Mouse (Mus musculus): ENCODE data around the gene Fbxo40. TPM values are rescaled to one million over a fixed set of nuclear protein-coding genes. Genes with fewer than 3 reads are reported as not detected.

The Fbxo40 gene
- total and polyA plus RNA-seq, 3 experiments = 0.08 to 0.15 TPM; not detected in 1

GRCm38 (mm10) chr16:36932546-36932945, 57.7 kb downstream of the Fbxo40 start:
- H3K36me3 ChIP-seq (ENCODE audit: control insufficient read depth in 1 of 2, insufficient read depth in 2 of 2, low read length in 2 of 2) = peaks cover 0 to 7% of the 10 kb centered on the region in 2 experiments; a peak in 3 of 4 replicates
- H3K9ac ChIP-seq (ENCODE audit: control insufficient read depth, low read depth, low read length, poor library complexity, severe bottlenecking) = no peak overlapping the region
- H3K4me3 ChIP-seq (ENCODE audit: control insufficient read depth in 1 of 2, insufficient read depth in 1 of 2, low read depth in 2 of 2, low read length in 2 of 2) = no peak overlapping the region
- peaks cover 0 to 11% of the 10 kb centered on the region in 2 experiments; a peak in 2 of 4 replicates for H3K4me1 ChIP-seq (ENCODE audit: control insufficient read depth in 1 of 2, insufficient read depth in 2 of 2, low read length in 2 of 2)
- no peak overlapping the region for H3K27ac ChIP-seq (ENCODE audit: control insufficient read depth, low read depth, low read length)
- TF ChIP-seq ETS1 (IDR thresholded peaks at IDR 0.05; ENCODE audit: low read depth, low read length) (no peak), JUND (IDR thresholded peaks at IDR 0.05; ENCODE audit: low read depth, low read length) (no peak), CHD2 (IDR thresholded peaks at IDR 0.05; ENCODE audit: low read length) (no peak), TCF12 (IDR thresholded peaks at IDR 0.05; ENCODE audit: low read depth, low read length) (no peak), RAD21 (IDR thresholded peaks at IDR 0.05; ENCODE audit: low read depth, low read length) (no peak), MAZ (IDR thresholded peaks at IDR 0.05; ENCODE audit: low read depth, low read length) (no peak), CTCF (IDR thresholded peaks at IDR 0.05 in 2 of 3, conservative IDR thresholded peaks at IDR 0.05 in 1 of 3; ENCODE audit: control insufficient read depth in 1 of 3, insufficient read depth in 1 of 3, low read depth in 2 of 3, low read length in 3 of 3, poor library complexity in 1 of 3, severe bottlenecking in 1 of 3) (no peak), GABPA (IDR thresholded peaks at IDR 0.05; ENCODE audit: low read depth, low read length) (no peak), UBTF (IDR thresholded peaks at IDR 0.05; ENCODE audit: borderline replicate concordance, insufficient read depth, low read depth, low read length) (no peak), POLR2A (IDR thresholded peaks at IDR 0.05; ENCODE audit: control insufficient read depth in 1 of 2, insufficient read depth in 1 of 2, low read depth in 1 of 2, low read length in 2 of 2, poor library complexity in 1 of 2) (no peak), USF1 (IDR thresholded peaks at IDR 0.05; ENCODE audit: low read depth, low read length) (no peak), ELF1 (IDR thresholded peaks at IDR 0.05; ENCODE audit: low read depth, low read length) (no peak), KAT2A (conservative IDR thresholded peaks at IDR 0.05; ENCODE audit: low read depth, low read length) (no peak)
- H3K9me3 ChIP-seq (replicated peaks; ENCODE audit: insufficient read depth, low read length) = no peaks in the 10 kb centered on the region
- no peak for DNase-seq (ENCODE audit: low read depth, low spot score)
- no peaks in the 10 kb centered on the region for H3K27me3 ChIP-seq (ENCODE audit: control insufficient read depth in 1 of 2, insufficient read depth in 2 of 2, low read length in 2 of 2)
- H3K79me2 ChIP-seq (ENCODE audit: control insufficient read depth, insufficient read depth, low read length, poor library complexity) = no peaks in the 10 kb centered on the region; the same call in 1 of the 2 replicates

GRCm38 (mm10) chr16:36931976-36932375, 58.3 kb downstream of the Fbxo40 start:
- no peaks in the 10 kb centered on the region; the same call in 1 of the 2 replicates for H3K79me2 ChIP-seq (ENCODE audit: control insufficient read depth, insufficient read depth, low read length, poor library complexity)
- peaks cover 0 to 11% of the 10 kb centered on the region in 2 experiments; a peak in 2 of 4 replicates for H3K4me1 ChIP-seq (ENCODE audit: control insufficient read depth in 1 of 2, insufficient read depth in 2 of 2, low read length in 2 of 2)
- no peak overlapping the region for H3K27ac ChIP-seq (ENCODE audit: control insufficient read depth, low read depth, low read length)
- no peak for DNase-seq (ENCODE audit: low read depth, low spot score)
- no peak overlapping the region for H3K9ac ChIP-seq (ENCODE audit: control insufficient read depth, low read depth, low read length, poor library complexity, severe bottlenecking)
- no peak overlapping the region for H3K4me3 ChIP-seq (ENCODE audit: control insufficient read depth in 1 of 2, insufficient read depth in 1 of 2, low read depth in 2 of 2, low read length in 2 of 2)
- no peaks in the 10 kb centered on the region for H3K27me3 ChIP-seq (ENCODE audit: control insufficient read depth in 1 of 2, insufficient read depth in 2 of 2, low read length in 2 of 2)
- H3K36me3 ChIP-seq (ENCODE audit: control insufficient read depth in 1 of 2, insufficient read depth in 2 of 2, low read length in 2 of 2) = peaks cover 0 to 7% of the 10 kb centered on the region in 2 experiments; a peak in 3 of 4 replicates
- no peak for TF ChIP-seq TBP (IDR thresholded peaks at IDR 0.05; ENCODE audit: low read depth, low read length)
- TF ChIP-seq TCF12 (IDR thresholded peaks at IDR 0.05; ENCODE audit: low read depth, low read length) = no peak
- no peak for TF ChIP-seq RAD21 (IDR thresholded peaks at IDR 0.05; ENCODE audit: low read depth, low read length)
- no peak for TF ChIP-seq RCOR1 (IDR thresholded peaks at IDR 0.05; ENCODE audit: low read depth, low read length)
- no peak for TF ChIP-seq POLR2AphosphoS5 (IDR thresholded peaks at IDR 0.05; ENCODE audit: borderline replicate concordance, low read depth, low read length)
- no peaks in the 10 kb centered on the region for H3K9me3 ChIP-seq (replicated peaks; ENCODE audit: insufficient read depth, low read length)
